8 mouse cellular contexts compared by ENCODE assay signal in the genomic region with DNA sequence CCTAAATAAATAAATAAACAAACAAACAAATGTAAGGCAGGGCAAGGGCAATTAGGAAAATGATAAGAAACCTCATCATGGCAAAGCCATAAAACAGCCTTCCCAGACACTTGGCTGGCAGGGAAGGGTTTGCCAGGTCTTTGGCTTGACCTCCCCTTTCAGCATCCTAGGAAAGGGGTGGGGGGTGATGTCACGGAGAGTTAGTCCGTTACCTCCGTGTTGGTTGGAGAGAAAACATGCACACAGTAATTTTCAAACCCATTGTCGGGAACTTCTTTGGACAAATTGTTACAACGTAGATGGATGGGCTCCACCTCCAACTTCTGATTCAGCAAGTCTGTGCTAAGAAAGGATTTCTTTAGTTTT. TPM values are rescaled to one million over a fixed set of nuclear protein-coding genes. Genes with fewer than 3 reads are reported as not detected.
A peak's percentile ranks its signal among the peaks of the same experiment; 100 is the strongest.
DNase-seq lines count a peak whose midpoint lies in the region; ATAC-seq and TF ChIP-seq lines count a peak whose summit lies in the region.

No protein-coding gene starts in this region.

- DNase-seq in adrenal gland, postnatal 14 days, result peak; percentile 47
- DNase-seq in adrenal gland, postnatal 25 days, result no peak
- no peak for DNase-seq in liver, embryonic 11.5 days (ENCODE audit: low spot score)
- no peak for DNase-seq in liver
- no peak for DNase-seq in hindbrain, postnatal 0 days (ENCODE audit: low spot score)
- no peak for DNase-seq in layer of hippocampus, adult 8-10 months (ENCODE audit: low spot score in 2 of 2)
- DNase-seq in adrenal gland, postnatal 4 days (ENCODE audit: low spot score in 2 of 2), result no peak

- H3K27ac ChIP-seq in liver, embryonic 11.5 days (ENCODE audit: low read depth, low read length), result no peak overlapping the region
- H3K27ac ChIP-seq in hindbrain, postnatal 0 days, result no peak overlapping the region
- H3K27ac ChIP-seq in neural tube, embryonic 13.5 days (replicated peaks), result no peak overlapping the region

- 28% methylated on average over 5 of the region's 5 CpGs for WGBS in liver, embryonic 11.5 days
- WGBS in hindbrain, postnatal 0 days, result 13% methylated on average over 5 of the region's 5 CpGs
- 5% methylated on average over 5 of the region's 5 CpGs for WGBS in neural tube, embryonic 13.5 days

- no peaks in the 10 kb centered on the region for H3K9me3 ChIP-seq in liver, embryonic 11.5 days (ENCODE audit: control insufficient read depth, low read length)
- no peaks in the 10 kb centered on the region for H3K9me3 ChIP-seq in hindbrain, postnatal 0 days (ENCODE audit: low read length)
- H3K9me3 ChIP-seq in neural tube, embryonic 13.5 days, result no peaks in the 10 kb centered on the region

- H3K36me3 ChIP-seq in liver, embryonic 11.5 days (ENCODE audit: control insufficient read depth, insufficient read depth, low read length), result no peaks in the 10 kb centered on the region
- no peaks in the 10 kb centered on the region for H3K36me3 ChIP-seq in hindbrain, postnatal 0 days (ENCODE audit: insufficient read depth, low read length)
- H3K36me3 ChIP-seq in neural tube, embryonic 13.5 days, result no peaks in the 10 kb centered on the region

- H3K4me3 ChIP-seq in liver, embryonic 11.5 days (ENCODE audit: low read depth, low read length), result no peak overlapping the region
- peak overlapping the region; percentile 81 for H3K4me3 ChIP-seq in hindbrain, postnatal 0 days (ENCODE audit: low read length)
- peak overlapping the region; percentile 69 for H3K4me3 ChIP-seq in neural tube, embryonic 13.5 days

- no peak for ATAC-seq in liver, embryonic 11.5 days (replicated peaks; ENCODE audit: low FRiP score)
- no peak for ATAC-seq in hindbrain, postnatal 0 days
- no peak for ATAC-seq in neural tube, embryonic 13.5 days (ENCODE audit: low read depth)

- no peaks in the 10 kb centered on the region for H3K4me1 ChIP-seq in liver, embryonic 11.5 days (replicated peaks; ENCODE audit: control insufficient read depth, insufficient read depth, low read length)
- no peaks in the 10 kb centered on the region; the same call in 1 of the 2 replicates for H3K4me1 ChIP-seq in hindbrain, postnatal 0 days (ENCODE audit: insufficient read depth, low read length)
- H3K4me1 ChIP-seq in neural tube, embryonic 13.5 days (replicated peaks), result peaks cover 40% of the 10 kb centered on the region

- peak overlapping the region; percentile 88 for H3K4me2 ChIP-seq in liver, embryonic 11.5 days
- peak overlapping the region; percentile 80 for H3K4me2 ChIP-seq in hindbrain, postnatal 0 days (ENCODE audit: low read depth, low read length)
- peak overlapping the region; percentile 77 for H3K4me2 ChIP-seq in neural tube, embryonic 13.5 days

- no peak overlapping the region for H3K9ac ChIP-seq in liver, embryonic 11.5 days (ENCODE audit: low read depth, low read length)
- H3K9ac ChIP-seq in hindbrain, postnatal 0 days (replicated peaks; ENCODE audit: low read length), result no peak overlapping the region; the same call in 1 of the 2 replicates
- H3K9ac ChIP-seq in neural tube, embryonic 13.5 days, result peak overlapping the region; percentile 95; the same call in 1 of the 2 replicates

- TF ChIP-seq CTCF in hindbrain, postnatal 0 days (IDR thresholded peaks at IDR 0.05; ENCODE audit: low read depth), result no peak

- H3K27me3 ChIP-seq in liver, embryonic 11.5 days (replicated peaks; ENCODE audit: control insufficient read depth, insufficient read depth, low read length), result peaks cover 38% of the 10 kb centered on the region
- no peaks in the 10 kb centered on the region for H3K27me3 ChIP-seq in hindbrain, postnatal 0 days (ENCODE audit: insufficient read depth, low read length)
- H3K27me3 ChIP-seq in neural tube, embryonic 13.5 days, result no peaks in the 10 kb centered on the region

RNA-seq across cellular contexts. Expression of gene Boc, which starts 0.6 kb away (rescaled TPM):
- 43.0 and 46.3 TPM in 2 replicates for total RNA-seq in adrenal gland, postnatal 14 days (2021)
- total RNA-seq in adrenal gland, postnatal 25 days (2021), result 55.9 and 68.4 TPM in 2 replicates
- 3.6 and 4.7 TPM in 2 replicates for polyA plus RNA-seq in liver, embryonic 11.5 days (2014; fragmentation: Nextera tagmentation; extraction: Ambion mirVana)
- 43.9 and 45.5 TPM in 2 replicates for total RNA-seq in hindbrain, postnatal 0 days (2014; rRNA removed)
- polyA plus RNA-seq in hindbrain, postnatal 0 days (2015; fragmentation: Nextera tagmentation; extraction: Ambion mirVana), result 6.8 and 8.1 TPM in 2 replicates
- 11.5 and 14.4 TPM in 2 replicates for polyA plus RNA-seq in neural tube, embryonic 13.5 days (2015; fragmentation: Nextera tagmentation; extraction: Ambion mirVana)
- total RNA-seq in layer of hippocampus, adult 8-10 months (2022), result 10 to 100 TPM; 10.7 to 13.4 (median 12.6) TPM
- total RNA-seq in adrenal gland, postnatal 4 days (2021), result 10 to 100 TPM; 42.4 to 49.7 TPM
